Mouse (Mus musculus): Measurements from ENCODE around the gene Pde10a. TPM values are rescaled to one million over a fixed set of nuclear protein-coding genes. Genes with fewer than 3 reads are reported as not detected.

Gene Pde10a
- total and polyA plus RNA-seq, 3 experiments = 1.4 to 2.2 (median 1.9) TPM

GRCm38 (mm10) chr17:8728646-8729045, 203.5 kb downstream of the Pde10a start:
- no peak for DNase-seq
- Histone ChIP-seq H3K79me2 (replicated peaks; ENCODE audit: control insufficient read depth, insufficient read depth, low read length) (no peaks in the 10 kb centered on the region), H3K4me3 (no peak overlapping the region), H3K27me3 (ENCODE audit: control insufficient read depth, insufficient read depth, low read length) (no peaks in the 10 kb centered on the region), H3K36me3 (ENCODE audit: control insufficient read depth, insufficient read depth, low read length) (no peaks in the 10 kb centered on the region), H3K27ac (no peak overlapping the region), H3K4me1 (ENCODE audit: control insufficient read depth, insufficient read depth, low read length) (peaks cover 2% of the 10 kb centered on the region), H3K9ac (ENCODE audit: low read depth, low read length) (no peak overlapping the region)
- intact Hi-C loops (cut with DNase I) = no loop called here
- TF ChIP-seq POLR2A (IDR thresholded peaks at IDR 0.05; ENCODE audit: insufficient read depth, low read depth, low read length) (no peak), CTCF (IDR thresholded peaks at IDR 0.05) (no peak), EP300 (IDR thresholded peaks at IDR 0.05; ENCODE audit: insufficient read depth, low read depth, low read length) (no peak)
- WGBS = 49% methylated on average over 7 of the region's 7 CpGs

GRCm38 (mm10) chr17:8729808-8730207, 204.6 kb downstream of the Pde10a start:
- Histone ChIP-seq H3K9ac (ENCODE audit: low read depth, low read length) (no peak overlapping the region), H3K4me3 (no peak overlapping the region), H3K27ac (no peak overlapping the region), H3K36me3 (ENCODE audit: control insufficient read depth, insufficient read depth, low read length) (no peaks in the 10 kb centered on the region), H3K27me3 (ENCODE audit: control insufficient read depth, insufficient read depth, low read length) (no peaks in the 10 kb centered on the region), H3K4me1 (ENCODE audit: control insufficient read depth, insufficient read depth, low read length) (no peaks in the 10 kb centered on the region), H3K79me2 (replicated peaks; ENCODE audit: control insufficient read depth, insufficient read depth, low read length) (no peaks in the 10 kb centered on the region)
- WGBS = 69% methylated on average over 7 of the region's 7 CpGs
- intact Hi-C loops (cut with DNase I) = no loop called here
- TF ChIP-seq POLR2A (IDR thresholded peaks at IDR 0.05; ENCODE audit: insufficient read depth, low read depth, low read length) (no peak), EP300 (IDR thresholded peaks at IDR 0.05; ENCODE audit: insufficient read depth, low read depth, low read length) (no peak), CTCF (IDR thresholded peaks at IDR 0.05) (no peak)
- DNase-seq = no peak

- no peak overlapping the region for H3K9ac ChIP-seq (ENCODE audit: low read depth, low read length)
- no peaks in the 10 kb centered on the region for H3K36me3 ChIP-seq (ENCODE audit: control insufficient read depth, insufficient read depth, low read length)
- H3K79me2 ChIP-seq (replicated peaks; ENCODE audit: control insufficient read depth, insufficient read depth, low read length) = no peaks in the 10 kb centered on the region
- H3K27me3 ChIP-seq (ENCODE audit: control insufficient read depth, insufficient read depth, low read length) = no peaks in the 10 kb centered on the region
- H3K4me1 ChIP-seq (ENCODE audit: control insufficient read depth, insufficient read depth, low read length) = no peaks in the 10 kb centered on the region
- intact Hi-C loops (cut with DNase I) = no loop called here
- TF ChIP-seq POLR2A (IDR thresholded peaks at IDR 0.05; ENCODE audit: insufficient read depth, low read depth, low read length) (no peak), CTCF (IDR thresholded peaks at IDR 0.05) (peak; percentile 31)
- H3K27ac ChIP-seq = no peak overlapping the region
- H3K4me3 ChIP-seq = no peak overlapping the region
- whole genome bisulfite sequencing = 56% methylated on average over 6 of the region's 6 CpGs
- no peak for DNase-seq
Measured at GRCm38 (mm10) chr17:8731073-8731472, 205.9 kb downstream of the Pde10a start.

GRCm38 (mm10) chr17:8736259-8736658, 211.1 kb downstream of the Pde10a start:
- Histone ChIP-seq H3K4me3 (no peak overlapping the region), H3K36me3 (ENCODE audit: control insufficient read depth, insufficient read depth, low read length) (no peaks in the 10 kb centered on the region), H3K9ac (ENCODE audit: low read depth, low read length) (no peak overlapping the region), H3K4me1 (ENCODE audit: control insufficient read depth, insufficient read depth, low read length) (no peaks in the 10 kb centered on the region), H3K27ac (no peak overlapping the region), H3K27me3 (ENCODE audit: control insufficient read depth, insufficient read depth, low read length) (no peaks in the 10 kb centered on the region), H3K79me2 (replicated peaks; ENCODE audit: control insufficient read depth, insufficient read depth, low read length) (no peaks in the 10 kb centered on the region)
- WGBS = 65% methylated on average over 6 of the region's 6 CpGs
- intact Hi-C loops (cut with DNase I) = no loop called here
- DNase-seq = no peak
- no peak for TF ChIP-seq POLR2A (IDR thresholded peaks at IDR 0.05; ENCODE audit: insufficient read depth, low read depth, low read length)

GRCm38 (mm10) chr17:8742772-8743171, 217.6 kb downstream of the Pde10a start:
- H3K27me3 ChIP-seq (ENCODE audit: control insufficient read depth, insufficient read depth, low read length) = no peaks in the 10 kb centered on the region
- TF ChIP-seq EP300 (IDR thresholded peaks at IDR 0.05; ENCODE audit: insufficient read depth, low read depth, low read length) (no peak), CTCF (IDR thresholded peaks at IDR 0.05) (no peak), POLR2A (IDR thresholded peaks at IDR 0.05; ENCODE audit: insufficient read depth, low read depth, low read length) (no peak)
- no peak overlapping the region for H3K9ac ChIP-seq (ENCODE audit: low read depth, low read length)
- 90% methylated on average over 3 of the region's 3 CpGs for WGBS
- H3K4me3 ChIP-seq = no peak overlapping the region
- no peaks in the 10 kb centered on the region for H3K79me2 ChIP-seq (replicated peaks; ENCODE audit: control insufficient read depth, insufficient read depth, low read length)
- DNase-seq = no peak
- H3K4me1 ChIP-seq (ENCODE audit: control insufficient read depth, insufficient read depth, low read length) = no peaks in the 10 kb centered on the region
- intact Hi-C loops (cut with DNase I) = no loop called here
- H3K27ac ChIP-seq = no peak overlapping the region
- no peaks in the 10 kb centered on the region for H3K36me3 ChIP-seq (ENCODE audit: control insufficient read depth, insufficient read depth, low read length)

GRCm38 (mm10) chr17:8745334-8745733, 220.2 kb downstream of the Pde10a start:
- TF ChIP-seq EP300 (IDR thresholded peaks at IDR 0.05; ENCODE audit: insufficient read depth, low read depth, low read length) (no peak), CTCF (IDR thresholded peaks at IDR 0.05) (peak; percentile 45)
- DNase-seq = no peak
- H3K27me3 ChIP-seq (ENCODE audit: control insufficient read depth, insufficient read depth, low read length) = no peaks in the 10 kb centered on the region
- H3K4me3 ChIP-seq = no peak overlapping the region
- no peaks in the 10 kb centered on the region for H3K36me3 ChIP-seq (ENCODE audit: control insufficient read depth, insufficient read depth, low read length)
- H3K27ac ChIP-seq = no peak overlapping the region
- H3K79me2 ChIP-seq (replicated peaks; ENCODE audit: control insufficient read depth, insufficient read depth, low read length) = no peaks in the 10 kb centered on the region
- no peaks in the 10 kb centered on the region for H3K4me1 ChIP-seq (ENCODE audit: control insufficient read depth, insufficient read depth, low read length)
- intact Hi-C loops (cut with DNase I) = loop anchor here (5.0 kb wide), 1 partner anchor 133 kb away; no protein-coding TSS in a partner anchor
- WGBS = 32% methylated on average over 1 of the region's 1 CpGs
- no peak overlapping the region for H3K9ac ChIP-seq (ENCODE audit: low read depth, low read length)
